Mouse (Mus musculus) activated CD4-positive, CD25-positive, alpha-beta regulatory T cell, adult 4 months (primary cell): ENCODE data around the gene Gm7138. TPM values are rescaled to one million over a fixed set of nuclear protein-coding genes. Genes with fewer than 3 reads are reported as not detected.
"Not testable (repeated sequence)": the region's sequence is repeated elsewhere in the genome, so short reads cannot be mapped to it uniquely, and the experiment has no call there.

Experiments used
- ATAC-seq: one replicate; pipeline ENCODE4 v1.8.0; 2017
- polyA plus RNA-seq, 2 experiments: library from polyadenylated mRNA; unstranded; fragments of 100-300 nt; shearing (Covaris generic); gene quantifications; one replicate each; pipeline ENCODE4 v1.2.1; 2017

The Gm7138 gene
- polyA plus RNA-seq, 2 experiments from 2014 or later = not detected

DNA sequence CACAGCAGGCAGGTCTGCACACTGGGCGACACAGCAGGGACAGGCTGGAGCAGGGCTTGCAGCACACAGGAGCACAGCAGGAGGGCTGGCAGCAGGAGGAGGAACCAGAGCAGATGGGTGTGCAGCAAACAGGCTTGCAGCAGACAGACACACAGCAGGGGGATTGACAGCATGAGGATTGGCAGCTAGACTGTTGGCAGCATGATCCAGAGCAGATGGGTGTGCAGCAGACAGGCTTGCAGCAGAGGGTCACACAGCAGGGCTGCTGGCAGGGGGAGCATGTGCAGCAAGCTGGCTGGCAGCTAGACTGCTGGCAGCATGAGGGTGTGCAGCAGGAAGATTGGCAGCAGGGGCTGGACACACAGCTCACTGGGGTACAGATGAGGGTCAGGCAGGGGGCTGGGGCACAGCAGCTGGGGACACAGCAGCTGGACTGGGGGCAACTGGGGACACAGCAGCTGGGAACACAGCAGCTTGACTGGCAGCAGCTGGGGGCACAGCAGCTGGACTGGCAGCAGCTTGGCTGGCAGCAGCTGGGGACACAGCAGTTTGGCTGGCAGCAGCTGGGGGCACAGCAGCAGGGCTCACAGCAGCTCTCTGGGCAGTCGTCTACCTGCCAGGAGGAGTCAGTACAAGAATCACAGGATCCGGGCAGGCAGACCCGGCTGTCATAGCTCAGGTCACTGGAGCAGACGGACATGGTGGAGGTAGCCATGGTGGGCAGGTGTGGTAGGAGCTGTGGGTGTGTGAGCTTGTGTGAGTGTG is 34.6 kb downstream of the Gm7138 start, which contains the start of gene Gm18596:
Gene Gm18596, minus strand, starts transcription at position 715 of the 765 bp plus-strand sequence.
- ATAC-seq = not testable (repeated sequence)

DNA sequence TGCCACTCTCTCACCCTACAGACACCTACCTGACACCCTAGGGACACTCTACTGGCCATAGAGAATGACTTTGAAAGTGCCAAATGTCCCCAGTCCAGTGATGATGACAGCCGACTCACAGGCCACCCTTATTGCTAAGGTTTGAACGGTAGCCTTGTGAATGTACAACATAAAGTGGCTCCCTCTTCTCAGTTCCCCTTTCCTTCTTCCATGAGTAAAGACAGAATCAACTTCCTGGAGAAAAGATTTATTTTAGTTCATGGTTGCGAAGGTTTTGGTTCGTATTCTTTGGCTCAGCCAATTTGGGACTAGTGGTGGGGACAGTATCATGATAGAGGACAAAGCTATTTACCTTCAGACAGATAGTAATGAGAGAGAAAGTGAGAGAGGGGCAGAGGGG is 37.8 kb downstream of the Gm7138 start:
- no peak for ATAC-seq

DNA sequence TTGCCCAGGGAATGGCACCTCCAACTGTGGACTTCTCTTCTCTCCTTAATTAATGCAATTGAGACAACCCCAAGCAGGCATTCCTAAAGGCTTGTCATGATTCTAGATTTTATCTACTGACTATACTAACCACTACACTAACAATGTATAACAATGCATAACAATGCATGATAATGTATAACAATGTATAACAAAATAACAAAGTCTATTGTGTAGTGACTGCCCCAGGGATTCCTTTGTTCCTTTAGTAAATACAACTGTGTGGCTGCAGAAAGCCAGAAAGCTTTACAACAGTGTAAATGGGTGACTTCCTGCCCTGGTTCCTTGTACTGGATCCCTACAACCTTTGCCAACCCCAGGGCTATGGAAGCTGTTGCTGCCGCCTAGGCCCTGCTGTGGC is 40.8 kb downstream of the Gm7138 start:
- no peak for ATAC-seq

DNA sequence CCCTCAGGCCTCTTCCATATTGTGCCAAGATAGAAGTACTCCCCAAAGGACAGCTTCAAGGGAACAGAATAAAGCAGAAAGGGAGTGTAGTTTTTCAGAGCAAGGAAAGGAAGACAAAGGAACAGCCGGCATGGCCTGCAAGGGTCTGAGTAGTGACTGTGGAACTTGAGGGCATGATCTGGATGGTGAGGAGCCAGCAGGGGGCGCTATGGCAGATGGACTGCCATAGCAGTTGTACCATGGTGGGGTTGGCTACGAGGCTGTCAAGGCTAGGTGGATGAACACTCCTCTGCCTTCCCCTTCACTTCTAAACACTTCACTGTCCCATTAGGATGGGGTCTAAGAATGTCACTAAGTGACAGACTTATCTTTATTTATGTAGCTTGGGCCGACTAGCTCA is 47.5 kb downstream of the Gm7138 start:
- no peak for ATAC-seq

DNA sequence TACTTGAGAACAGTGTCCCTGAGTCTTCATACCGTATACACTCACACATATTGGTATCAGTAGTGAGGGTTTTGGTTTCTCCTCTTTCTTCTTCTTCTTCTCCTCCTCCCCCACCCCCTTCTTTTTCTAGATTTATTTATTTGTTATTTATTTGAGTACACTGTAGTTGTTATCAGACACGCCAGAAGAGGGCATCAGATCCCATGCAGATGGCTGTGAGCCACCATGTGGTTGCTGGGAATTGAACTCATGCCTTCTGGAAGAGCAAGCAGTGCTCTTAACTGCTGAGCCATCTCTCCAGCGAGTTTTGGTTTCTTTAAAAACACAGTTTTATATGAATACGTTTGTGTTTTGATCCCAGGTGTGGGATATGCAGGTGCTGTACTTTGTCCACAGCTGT is 48.5 kb downstream of the Gm7138 start:
- ATAC-seq = no peak

Other genes with a start within 250 kb of the Gm7138 start
- 100 to 1,000 TPM; 375 to 386 TPM for gene Itgb2, start 246.7 kb downstream of the Gm7138 start, polyA plus RNA-seq
- 10 to 100 TPM; 85.6 to 92.6 TPM for gene Pttg1ip, start 195.2 kb downstream of the Gm7138 start, polyA plus RNA-seq
- 10 to 100 TPM; 75.5 to 83.8 TPM for gene Sumo3, start 170.8 kb downstream of the Gm7138 start, polyA plus RNA-seq
- 1 to 10 TPM in 1 of 2 experiments, not detected in 1; 6.5 TPM for gene Gm49325, start 170.7 kb downstream of the Gm7138 start, polyA plus RNA-seq
- gene Ube2g2, start 154.7 kb downstream of the Gm7138 start, polyA plus RNA-seq = 10 to 100 TPM; 36.5 to 39.3 TPM
- under 1 TPM; 0.38 to 0.40 TPM for gene Tspear, start 90.4 kb downstream of the Gm7138 start, polyA plus RNA-seq
- not detected for gene Gm19402, start 86.2 kb downstream of the Gm7138 start, polyA plus RNA-seq
- gene Gm9508, start 79.7 kb downstream of the Gm7138 start, polyA plus RNA-seq = not detected
- gene Gm10272, start 70.3 kb downstream of the Gm7138 start, polyA plus RNA-seq = not detected
- gene Gm10024, start 65.5 kb downstream of the Gm7138 start, polyA plus RNA-seq = not detected
- not detected for gene Gm10142, start 61.1 kb downstream of the Gm7138 start, polyA plus RNA-seq
- not detected for gene Krtap12-1, start 56.3 kb downstream of the Gm7138 start, polyA plus RNA-seq
- gene Gm10100, start 50.5 kb downstream of the Gm7138 start, polyA plus RNA-seq = not detected
- gene Gm18596, start 34.3 kb downstream of the Gm7138 start, polyA plus RNA-seq = not detected
- gene Gm9736, start 25.6 kb downstream of the Gm7138 start, polyA plus RNA-seq = not detected
- not detected for gene Gm3233, start 17.3 kb downstream of the Gm7138 start, polyA plus RNA-seq
- gene Gm3238, start 5.6 kb downstream of the Gm7138 start, polyA plus RNA-seq = not detected
- gene Gm3250, start 5.6 kb upstream of the Gm7138 start, polyA plus RNA-seq = not detected
- not detected for gene Gm7137, start 11.3 kb upstream of the Gm7138 start, polyA plus RNA-seq
- not detected for gene Gm9639, start 18.1 kb upstream of the Gm7138 start, polyA plus RNA-seq
- gene Gm19668, start 22.2 kb upstream of the Gm7138 start, polyA plus RNA-seq = not detected
- gene Gm9507, start 34.9 kb upstream of the Gm7138 start, polyA plus RNA-seq = not detected
- gene Gm2696, start 37.7 kb upstream of the Gm7138 start, polyA plus RNA-seq = not detected
- gene Krtap10-4, start 50.2 kb upstream of the Gm7138 start, polyA plus RNA-seq = not detected
- gene Krtap10-10, start 59.0 kb upstream of the Gm7138 start, polyA plus RNA-seq = not detected
- not detected for gene Gm36176, start 69.9 kb upstream of the Gm7138 start, polyA plus RNA-seq
- not detected for gene Gm10318, start 75.9 kb upstream of the Gm7138 start, polyA plus RNA-seq
- gene Gm3285, start 85.0 kb upstream of the Gm7138 start, polyA plus RNA-seq = not detected
- gene Lrrc3, start 125.6 kb upstream of the Gm7138 start, polyA plus RNA-seq = not detected
- gene Trpm2, start 193.6 kb upstream of the Gm7138 start, polyA plus RNA-seq = under 1 TPM; 0.38 TPM
- 10 to 100 TPM in 1 of 2 experiments, 1 to 10 TPM in 1; 7.1 to 11.1 TPM for gene 1810043G02Rik, start 201.6 kb upstream of the Gm7138 start, polyA plus RNA-seq
- gene Pfkl, start 233.1 kb upstream of the Gm7138 start, polyA plus RNA-seq = 10 to 100 TPM; 40.4 to 82.9 TPM